Mouse (Mus musculus): Measurements from ENCODE around the gene Rlf. TPM values are rescaled to one million over a fixed set of nuclear protein-coding genes. Genes with fewer than 3 reads are reported as not detected.
"Not testable (repeated sequence)": the region's sequence is repeated elsewhere in the genome, so short reads cannot be mapped to it uniquely, and the experiment has no call there.

The Rlf gene
- polyA plus RNA-seq, 1 experiment from 2014 or later, result 24.3 TPM

- DNase-seq (ENCODE audit: low spot score, missing footprints) (no peak), ATAC-seq (ENCODE audit: low FRiP score) (no peak)
- Histone ChIP-seq H3K4me2 (no peak overlapping the region), H3K9ac (ENCODE audit: low read length) (no peak overlapping the region), H3K27me3 (ENCODE audit: control insufficient read depth, insufficient read depth, low read length) (no peaks in the 10 kb centered on the region), H3K4me3 (ENCODE audit: low read depth, low read length) (no peak overlapping the region), H3K27ac (ENCODE audit: low read depth, low read length) (no peak overlapping the region), H3K36me3 (ENCODE audit: control insufficient read depth, insufficient read depth, low read length) (no peaks in the 10 kb centered on the region), H3K4me1 (ENCODE audit: control insufficient read depth, insufficient read depth, low read length) (no peaks in the 10 kb centered on the region), H3K9me3 (ENCODE audit: control insufficient read depth, low read length) (no peaks in the 10 kb centered on the region)
- 92% methylated on average over 2 of the region's 2 CpGs for WGBS
Measured at GRCm38 (mm10) chr4:121192306-121192705, 22.6 kb downstream of the Rlf start.

GRCm38 (mm10) chr4:121189341-121189740 is 25.5 kb downstream of the Rlf start:
- Histone ChIP-seq H3K27me3 (ENCODE audit: control insufficient read depth, insufficient read depth, low read length) (no peaks in the 10 kb centered on the region), H3K9ac (ENCODE audit: low read length) (no peak overlapping the region), H3K4me1 (ENCODE audit: control insufficient read depth, insufficient read depth, low read length) (no peaks in the 10 kb centered on the region), H3K9me3 (ENCODE audit: control insufficient read depth, low read length) (no peaks in the 10 kb centered on the region), H3K4me3 (ENCODE audit: low read depth, low read length) (no peak overlapping the region), H3K27ac (ENCODE audit: low read depth, low read length) (no peak overlapping the region), H3K4me2 (no peak overlapping the region), H3K36me3 (ENCODE audit: control insufficient read depth, insufficient read depth, low read length) (peaks cover 3% of the 10 kb centered on the region; the same call in 1 of the 2 replicates)
- ATAC-seq (ENCODE audit: low FRiP score) (no peak), DNase-seq (ENCODE audit: low spot score, missing footprints) (peak; percentile 60)
- WGBS, result 92% methylated on average over 3 of the region's 3 CpGs

- no peaks in the 10 kb centered on the region for H3K27me3 ChIP-seq (ENCODE audit: control insufficient read depth, insufficient read depth, low read length)
- WGBS, result 95% methylated on average over 3 of the region's 3 CpGs
- no peaks in the 10 kb centered on the region for H3K4me1 ChIP-seq (ENCODE audit: control insufficient read depth, insufficient read depth, low read length)
- H3K9me3 ChIP-seq (ENCODE audit: control insufficient read depth, low read length), result no peaks in the 10 kb centered on the region
- H3K27ac ChIP-seq (ENCODE audit: low read depth, low read length), result no peak overlapping the region
- no peak for ATAC-seq (ENCODE audit: low FRiP score)
- peaks cover 8% of the 10 kb centered on the region for H3K36me3 ChIP-seq (ENCODE audit: control insufficient read depth, insufficient read depth, low read length)
- no peak overlapping the region for H3K4me3 ChIP-seq (ENCODE audit: low read depth, low read length)
- no peak overlapping the region for H3K4me2 ChIP-seq
- no peak overlapping the region for H3K9ac ChIP-seq (ENCODE audit: low read length)
- DNase-seq (ENCODE audit: low spot score, missing footprints), result no peak
Measured at GRCm38 (mm10) chr4:121179669-121180068, 35.2 kb downstream of the Rlf start.

GRCm38 (mm10) chr4:121167656-121168055 is 47.2 kb downstream of the Rlf start:
- H3K27ac ChIP-seq (ENCODE audit: low read depth, low read length), result no peak overlapping the region
- peaks cover 25% of the 10 kb centered on the region; the same call in 1 of the 2 replicates for H3K36me3 ChIP-seq (ENCODE audit: control insufficient read depth, insufficient read depth, low read length)
- no peaks in the 10 kb centered on the region for H3K4me1 ChIP-seq (ENCODE audit: control insufficient read depth, insufficient read depth, low read length)
- H3K9ac ChIP-seq (ENCODE audit: low read length), result no peak overlapping the region
- no peak overlapping the region for H3K4me2 ChIP-seq
- no peak for ATAC-seq (ENCODE audit: low FRiP score)
- no peaks in the 10 kb centered on the region; the same call in 1 of the 2 replicates for H3K9me3 ChIP-seq (ENCODE audit: control insufficient read depth, low read length)
- H3K4me3 ChIP-seq (ENCODE audit: low read depth, low read length), result no peak overlapping the region
- WGBS, result 94% methylated on average over 2 of the region's 2 CpGs
- no peak for DNase-seq (ENCODE audit: low spot score, missing footprints)
- H3K27me3 ChIP-seq (ENCODE audit: control insufficient read depth, insufficient read depth, low read length), result no peaks in the 10 kb centered on the region

- H3K9me3 ChIP-seq (ENCODE audit: control insufficient read depth, low read length); ATAC-seq (ENCODE audit: low FRiP score); H3K27me3 ChIP-seq (ENCODE audit: control insufficient read depth, insufficient read depth, low read length); H3K4me1 ChIP-seq (ENCODE audit: control insufficient read depth, insufficient read depth, low read length); H3K4me3 ChIP-seq (ENCODE audit: low read depth, low read length); H3K4me2 ChIP-seq; H3K27ac ChIP-seq (ENCODE audit: low read depth, low read length); H3K9ac ChIP-seq (ENCODE audit: low read length); DNase-seq (ENCODE audit: low spot score, missing footprints): not testable (repeated sequence)
- H3K36me3 ChIP-seq (ENCODE audit: control insufficient read depth, insufficient read depth, low read length), result peaks cover 25% of the 10 kb centered on the region; the same call in 1 of the 2 replicates
- 89% methylated on average over 3 of the region's 5 CpGs for WGBS
Measured at GRCm38 (mm10) chr4:121166697-121167096, 48.2 kb downstream of the Rlf start.

- DNase-seq (ENCODE audit: low spot score, missing footprints), result no peak
- H3K4me1 ChIP-seq (ENCODE audit: control insufficient read depth, insufficient read depth, low read length), result no peaks in the 10 kb centered on the region
- ATAC-seq (ENCODE audit: low FRiP score), result no peak
- no peak overlapping the region for H3K4me2 ChIP-seq
- no peak overlapping the region for H3K9ac ChIP-seq (ENCODE audit: low read length)
- peaks cover 17% of the 10 kb centered on the region; the same call in 1 of the 2 replicates for H3K36me3 ChIP-seq (ENCODE audit: control insufficient read depth, insufficient read depth, low read length)
- WGBS, result 98% methylated on average over 2 of the region's 2 CpGs
- no peaks in the 10 kb centered on the region; the same call in 1 of the 2 replicates for H3K9me3 ChIP-seq (ENCODE audit: control insufficient read depth, low read length)
- H3K4me3 ChIP-seq (ENCODE audit: low read depth, low read length), result no peak overlapping the region
- H3K27ac ChIP-seq (ENCODE audit: low read depth, low read length), result no peak overlapping the region
- H3K27me3 ChIP-seq (ENCODE audit: control insufficient read depth, insufficient read depth, low read length), result no peaks in the 10 kb centered on the region
Measured at GRCm38 (mm10) chr4:121163501-121164030, 51.3 kb downstream of the Rlf start.

GRCm38 (mm10) chr4:121109126-121109525 is 105.8 kb downstream of the Rlf start, which contains the start of gene Tmco2:
Tmco2 (minus strand) TSS chr4:121109226.
- H3K27ac ChIP-seq (ENCODE audit: low read depth, low read length), result no peak within 1 kb of the TSS
- no peak within 1 kb of the TSS for H3K4me3 ChIP-seq (ENCODE audit: low read depth, low read length)
- H3K4me2 ChIP-seq, result no peak within 1 kb of the TSS
- WGBS, result 84% methylated on average over 2 of the region's 2 CpGs
- H3K27me3 ChIP-seq (ENCODE audit: control insufficient read depth, insufficient read depth, low read length), result no peaks in the 10 kb centered on the region
- DNase-seq (ENCODE audit: low spot score, missing footprints) (no peak), ATAC-seq (ENCODE audit: low FRiP score) (no peak)
- no peaks in the 10 kb centered on the region for H3K4me1 ChIP-seq (ENCODE audit: control insufficient read depth, insufficient read depth, low read length)
- no peaks in the 10 kb centered on the region for H3K36me3 ChIP-seq (ENCODE audit: control insufficient read depth, insufficient read depth, low read length)
- H3K9me3 ChIP-seq (ENCODE audit: control insufficient read depth, low read length), result no peaks in the 10 kb centered on the region
- H3K9ac ChIP-seq (ENCODE audit: low read length), result no peak within 1 kb of the TSS

- Histone ChIP-seq H3K4me1 (ENCODE audit: control insufficient read depth, insufficient read depth, low read length) (no peaks in the 10 kb centered on the region), H3K4me3 (ENCODE audit: low read depth, low read length) (no peak overlapping the region), H3K9ac (ENCODE audit: low read length) (no peak overlapping the region), H3K36me3 (ENCODE audit: control insufficient read depth, insufficient read depth, low read length) (no peaks in the 10 kb centered on the region), H3K27ac (ENCODE audit: low read depth, low read length) (no peak overlapping the region), H3K9me3 (ENCODE audit: control insufficient read depth, low read length) (no peaks in the 10 kb centered on the region), H3K27me3 (ENCODE audit: control insufficient read depth, insufficient read depth, low read length) (no peaks in the 10 kb centered on the region), H3K4me2 (no peak overlapping the region)
- 81% methylated on average over 4 of the region's 4 CpGs for WGBS
- DNase-seq (ENCODE audit: low spot score, missing footprints) (no peak), ATAC-seq (ENCODE audit: low FRiP score) (no peak)
Measured at GRCm38 (mm10) chr4:121103304-121103703, 111.6 kb downstream of the Rlf start.

- Histone ChIP-seq H3K4me3 (ENCODE audit: low read depth, low read length) (peak within 1 kb of the TSS; percentile 66), H3K9me3 (ENCODE audit: control insufficient read depth, low read length) (no peaks in the 10 kb centered on the region), H3K36me3 (ENCODE audit: control insufficient read depth, insufficient read depth, low read length) (peaks cover 8% of the 10 kb centered on the region; the same call in 1 of the 2 replicates), H3K27me3 (ENCODE audit: control insufficient read depth, insufficient read depth, low read length) (no peaks in the 10 kb centered on the region), H3K9ac (ENCODE audit: low read length) (peak within 1 kb of the TSS; percentile 66), H3K27ac (ENCODE audit: low read depth, low read length) (no peak within 1 kb of the TSS), H3K4me2 (peak within 1 kb of the TSS; percentile 74), H3K4me1 (ENCODE audit: control insufficient read depth, insufficient read depth, low read length) (peaks cover 5% of the 10 kb centered on the region)
- ATAC-seq (ENCODE audit: low FRiP score), result peak; percentile 88
- peak; percentile 99 for DNase-seq (ENCODE audit: low spot score, missing footprints)
- under 1% methylated on average over 39 of the region's 39 CpGs for WGBS
Measured at GRCm38 (mm10) chr4:121097650-121098378, 117.1 kb downstream of the Rlf start, which contains the start of gene Zmpste24. Zmpste24 (minus strand) TSS chr4:121098241.

Data from midbrain, embryonic 11.5 days (tissue).